Mouse (Mus musculus): Measurements from ENCODE around the gene Noxred1. TPM values are rescaled to one million over a fixed set of nuclear protein-coding genes. Genes with fewer than 3 reads are reported as not detected.
"Not testable (repeated sequence)": the region's sequence is repeated elsewhere in the genome, so short reads cannot be mapped to it uniquely, and the experiment has no call there.

The Noxred1 gene
- polyA plus RNA-seq, 1 experiment from 2014 or later = 1.5 TPM

- H3K9me3 ChIP-seq (ENCODE audit: control insufficient read depth, low read length); H3K4me3 ChIP-seq (ENCODE audit: low read depth, low read length); H3K4me2 ChIP-seq; H3K9ac ChIP-seq (ENCODE audit: low read length); H3K4me1 ChIP-seq (ENCODE audit: control insufficient read depth, insufficient read depth, low read length); H3K27me3 ChIP-seq (ENCODE audit: control insufficient read depth, insufficient read depth, low read length); DNase-seq (ENCODE audit: low spot score, missing footprints); ATAC-seq (ENCODE audit: low FRiP score); H3K27ac ChIP-seq (ENCODE audit: low read depth, low read length): not testable (repeated sequence)
- peaks cover 22% of the 10 kb centered on the region; the same call in 1 of the 2 replicates for H3K36me3 ChIP-seq (ENCODE audit: control insufficient read depth, insufficient read depth, low read length)
- WGBS = 79% methylated on average over 4 of the region's 4 CpGs
Measured at GRCm38 (mm10) chr12:87277251-87277650, 38.7 kb upstream of the Noxred1 start.

GRCm38 (mm10) chr12:87274853-87275831 is 36.6 kb upstream of the Noxred1 start:
- DNase-seq (ENCODE audit: low spot score, missing footprints) (no peak), ATAC-seq (ENCODE audit: low FRiP score) (no peak)
- Histone ChIP-seq H3K9me3 (ENCODE audit: control insufficient read depth, low read length) (no peaks in the 10 kb centered on the region), H3K4me3 (ENCODE audit: low read depth, low read length) (no peak overlapping the region), H3K9ac (ENCODE audit: low read length) (no peak overlapping the region), H3K27ac (ENCODE audit: low read depth, low read length) (no peak overlapping the region), H3K27me3 (ENCODE audit: control insufficient read depth, insufficient read depth, low read length) (no peaks in the 10 kb centered on the region), H3K36me3 (ENCODE audit: control insufficient read depth, insufficient read depth, low read length) (peaks cover 29% of the 10 kb centered on the region), H3K4me2 (no peak overlapping the region), H3K4me1 (ENCODE audit: control insufficient read depth, insufficient read depth, low read length) (no peaks in the 10 kb centered on the region)
- 91% methylated on average over 9 of the region's 9 CpGs for WGBS

DNA sequence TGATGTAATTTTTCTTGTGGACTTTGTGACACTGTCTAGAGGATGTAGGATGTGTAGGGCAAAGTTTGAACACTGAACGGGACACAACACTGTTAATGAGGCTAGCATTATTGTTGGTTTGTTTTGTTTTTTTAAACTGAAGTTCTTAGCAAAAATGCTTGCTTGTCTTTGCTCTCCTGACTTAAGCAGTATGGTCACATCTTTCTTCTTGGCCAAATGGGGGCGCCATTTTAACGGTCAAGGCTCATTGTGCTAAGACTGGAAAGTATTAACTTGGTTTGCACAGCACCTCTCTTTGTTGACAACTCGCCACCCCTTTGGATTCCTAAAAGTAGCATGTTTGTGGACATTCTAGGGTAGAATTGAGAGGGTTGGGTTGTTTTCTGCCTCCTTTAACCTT is 29.1 kb upstream of the Noxred1 start:
- Histone ChIP-seq H3K4me3 (ENCODE audit: low read depth, low read length) (peak overlapping the region; percentile 80), H3K36me3 (ENCODE audit: control insufficient read depth, insufficient read depth, low read length) (peaks cover 18% of the 10 kb centered on the region), H3K9me3 (ENCODE audit: control insufficient read depth, low read length) (no peaks in the 10 kb centered on the region), H3K4me1 (ENCODE audit: control insufficient read depth, insufficient read depth, low read length) (peaks cover 10% of the 10 kb centered on the region), H3K27me3 (ENCODE audit: control insufficient read depth, insufficient read depth, low read length) (no peaks in the 10 kb centered on the region), H3K4me2 (peak overlapping the region; percentile 87), H3K27ac (ENCODE audit: low read depth, low read length) (no peak overlapping the region), H3K9ac (ENCODE audit: low read length) (peak overlapping the region; percentile 92; the same call in 1 of the 2 replicates)
- 27% methylated on average over 4 of the region's 4 CpGs for WGBS
- no peak for ATAC-seq (ENCODE audit: low FRiP score)
- DNase-seq (ENCODE audit: low spot score, missing footprints) = peak; percentile 86

DNA sequence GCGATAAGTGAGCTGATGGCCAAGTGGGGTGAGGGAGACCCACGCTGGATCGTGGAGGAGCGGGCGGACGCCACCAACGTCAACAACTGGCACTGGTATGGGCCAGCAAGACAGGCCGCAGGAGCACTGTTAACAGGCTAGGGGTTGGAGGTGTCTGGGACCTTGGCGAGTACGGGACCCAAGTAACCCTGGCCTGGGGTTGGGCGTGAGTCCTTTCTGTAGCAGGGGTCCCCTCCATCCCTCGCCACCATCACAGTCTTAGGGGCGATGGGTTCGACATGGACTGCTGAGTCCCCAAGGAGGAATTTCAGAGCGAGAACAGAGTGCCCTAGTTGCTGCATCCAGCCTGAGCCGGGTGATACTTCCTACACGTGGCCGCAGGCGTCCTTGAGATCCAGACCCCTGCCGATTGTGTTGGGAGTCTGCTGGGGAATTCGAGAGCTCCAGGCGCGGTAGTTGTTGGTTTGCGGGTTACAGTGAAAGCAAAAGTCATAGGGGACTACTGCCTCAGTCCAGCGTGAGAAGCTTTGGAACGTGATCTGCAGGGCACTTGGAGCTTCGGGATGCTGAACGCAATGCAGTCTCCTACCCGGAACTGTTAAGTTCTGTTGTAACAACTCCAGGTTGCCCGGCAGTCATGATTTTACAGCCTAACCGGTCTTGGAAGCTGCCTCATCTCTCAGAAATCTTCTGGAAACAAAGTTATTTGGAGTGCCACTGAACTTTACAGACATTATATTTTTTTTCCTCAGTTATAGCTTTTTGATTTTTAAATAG is 28.5 kb upstream of the Noxred1 start:
- no peaks in the 10 kb centered on the region for H3K27me3 ChIP-seq (ENCODE audit: control insufficient read depth, insufficient read depth, low read length)
- WGBS = under 1% methylated on average over 31 of the region's 31 CpGs
- ATAC-seq (ENCODE audit: low FRiP score) (peak; percentile 74), DNase-seq (ENCODE audit: low spot score, missing footprints) (no peak)
- peak overlapping the region; percentile 87 for H3K4me2 ChIP-seq
- H3K9me3 ChIP-seq (ENCODE audit: control insufficient read depth, low read length) = no peaks in the 10 kb centered on the region
- peak overlapping the region; percentile 92 for H3K9ac ChIP-seq (ENCODE audit: low read length)
- peak overlapping the region; percentile 80 for H3K4me3 ChIP-seq (ENCODE audit: low read depth, low read length)
- peaks cover 10% of the 10 kb centered on the region for H3K4me1 ChIP-seq (ENCODE audit: control insufficient read depth, insufficient read depth, low read length)
- H3K36me3 ChIP-seq (ENCODE audit: control insufficient read depth, insufficient read depth, low read length) = peaks cover 13% of the 10 kb centered on the region
- peak overlapping the region; percentile 80 for H3K27ac ChIP-seq (ENCODE audit: low read depth, low read length)

- peak within 1 kb of the TSS; percentile 87 for H3K4me2 ChIP-seq
- H3K9me3 ChIP-seq (ENCODE audit: control insufficient read depth, low read length) = no peaks in the 10 kb centered on the region
- under 1% methylated on average over 31 of the region's 31 CpGs for WGBS
- peaks cover 16% of the 10 kb centered on the region for H3K36me3 ChIP-seq (ENCODE audit: control insufficient read depth, insufficient read depth, low read length)
- peak within 1 kb of the TSS; percentile 92 for H3K9ac ChIP-seq (ENCODE audit: low read length)
- ATAC-seq (ENCODE audit: low FRiP score) = peak; percentile 97
- peak within 1 kb of the TSS; percentile 80 for H3K27ac ChIP-seq (ENCODE audit: low read depth, low read length)
- DNase-seq (ENCODE audit: low spot score, missing footprints) = peak; percentile 99
- no peaks in the 10 kb centered on the region for H3K27me3 ChIP-seq (ENCODE audit: control insufficient read depth, insufficient read depth, low read length)
- H3K4me1 ChIP-seq (ENCODE audit: control insufficient read depth, insufficient read depth, low read length) = peaks cover 10% of the 10 kb centered on the region
- H3K4me3 ChIP-seq (ENCODE audit: low read depth, low read length) = peak within 1 kb of the TSS; percentile 80
Measured at GRCm38 (mm10) chr12:87266108-87266826, 27.7 kb upstream of the Noxred1 start, which contains the start of the genes Vipas39 and Ahsa1. Vipas39 (minus strand) TSS chr12:87266256. Ahsa1 (plus strand) TSS chr12:87266479.

GRCm38 (mm10) chr12:87265444-87265843 is 26.9 kb upstream of the Noxred1 start:
- Histone ChIP-seq H3K27ac (ENCODE audit: low read depth, low read length) (peak overlapping the region; percentile 69; the same call in 1 of the 2 replicates), H3K9ac (ENCODE audit: low read length) (peak overlapping the region; percentile 92), H3K4me1 (ENCODE audit: control insufficient read depth, insufficient read depth, low read length) (peaks cover 10% of the 10 kb centered on the region), H3K4me2 (peak overlapping the region; percentile 87), H3K4me3 (ENCODE audit: low read depth, low read length) (peak overlapping the region; percentile 80), H3K36me3 (ENCODE audit: control insufficient read depth, insufficient read depth, low read length) (peaks cover 11% of the 10 kb centered on the region), H3K27me3 (ENCODE audit: control insufficient read depth, insufficient read depth, low read length) (no peaks in the 10 kb centered on the region), H3K9me3 (ENCODE audit: control insufficient read depth, low read length) (no peaks in the 10 kb centered on the region)
- no peak for ATAC-seq (ENCODE audit: low FRiP score)
- DNase-seq (ENCODE audit: low spot score, missing footprints) = peak; percentile 88
- 31% methylated on average over 11 of the region's 11 CpGs for WGBS

GRCm38 (mm10) chr12:87260562-87260961 is 22.0 kb upstream of the Noxred1 start:
- Histone ChIP-seq H3K36me3 (ENCODE audit: control insufficient read depth, insufficient read depth, low read length) (peaks cover 16% of the 10 kb centered on the region), H3K27me3 (ENCODE audit: control insufficient read depth, insufficient read depth, low read length) (no peaks in the 10 kb centered on the region), H3K27ac (ENCODE audit: low read depth, low read length) (no peak overlapping the region), H3K4me1 (ENCODE audit: control insufficient read depth, insufficient read depth, low read length) (no peaks in the 10 kb centered on the region), H3K4me2 (no peak overlapping the region), H3K9ac (ENCODE audit: low read length) (no peak overlapping the region), H3K9me3 (ENCODE audit: control insufficient read depth, low read length) (no peaks in the 10 kb centered on the region), H3K4me3 (ENCODE audit: low read depth, low read length) (no peak overlapping the region)
- ATAC-seq (ENCODE audit: low FRiP score) (no peak), DNase-seq (ENCODE audit: low spot score, missing footprints) (no peak)
- WGBS = 95% methylated on average over 8 of the region's 8 CpGs

DNA sequence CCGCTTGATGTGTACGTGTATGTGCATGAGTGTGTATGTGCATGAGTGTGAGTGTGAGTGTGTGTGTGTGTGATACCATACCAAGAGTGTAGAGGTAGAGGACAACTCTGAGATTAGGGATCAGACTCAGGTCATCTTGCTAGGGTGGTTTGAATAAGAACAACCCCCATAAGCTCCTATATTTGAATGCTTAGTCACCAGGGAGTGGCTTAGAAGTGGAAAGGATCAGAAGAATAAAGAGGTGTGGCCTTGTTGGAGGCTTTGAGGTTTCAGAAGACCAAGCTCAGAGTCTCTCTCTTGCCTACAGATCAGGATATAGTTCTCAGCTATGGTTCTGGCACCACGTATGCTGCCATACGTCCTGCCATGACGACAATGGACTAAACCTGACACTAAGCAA is 18.1 kb upstream of the Noxred1 start:
- Histone ChIP-seq H3K9ac (ENCODE audit: low read length) (no peak overlapping the region), H3K36me3 (ENCODE audit: control insufficient read depth, insufficient read depth, low read length) (peaks cover 25% of the 10 kb centered on the region), H3K27ac (ENCODE audit: low read depth, low read length) (no peak overlapping the region), H3K4me2 (no peak overlapping the region), H3K4me1 (ENCODE audit: control insufficient read depth, insufficient read depth, low read length) (no peaks in the 10 kb centered on the region), H3K9me3 (ENCODE audit: control insufficient read depth, low read length) (no peaks in the 10 kb centered on the region), H3K4me3 (ENCODE audit: low read depth, low read length) (no peak overlapping the region), H3K27me3 (ENCODE audit: control insufficient read depth, insufficient read depth, low read length) (no peaks in the 10 kb centered on the region)
- ATAC-seq (ENCODE audit: low FRiP score) (no peak), DNase-seq (ENCODE audit: low spot score, missing footprints) (no peak)
- WGBS = 94% methylated on average over 5 of the region's 5 CpGs

All from midbrain, embryonic 11.5 days (tissue).